Mouse (Mus musculus): ENCODE data around the gene Rpp30. TPM values are rescaled to one million over a fixed set of nuclear protein-coding genes. Genes with fewer than 3 reads are reported as not detected.

Rpp30 gene
- polyA plus RNA-seq, 1 experiment from 2014 or later, result 76.2 TPM

DNA sequence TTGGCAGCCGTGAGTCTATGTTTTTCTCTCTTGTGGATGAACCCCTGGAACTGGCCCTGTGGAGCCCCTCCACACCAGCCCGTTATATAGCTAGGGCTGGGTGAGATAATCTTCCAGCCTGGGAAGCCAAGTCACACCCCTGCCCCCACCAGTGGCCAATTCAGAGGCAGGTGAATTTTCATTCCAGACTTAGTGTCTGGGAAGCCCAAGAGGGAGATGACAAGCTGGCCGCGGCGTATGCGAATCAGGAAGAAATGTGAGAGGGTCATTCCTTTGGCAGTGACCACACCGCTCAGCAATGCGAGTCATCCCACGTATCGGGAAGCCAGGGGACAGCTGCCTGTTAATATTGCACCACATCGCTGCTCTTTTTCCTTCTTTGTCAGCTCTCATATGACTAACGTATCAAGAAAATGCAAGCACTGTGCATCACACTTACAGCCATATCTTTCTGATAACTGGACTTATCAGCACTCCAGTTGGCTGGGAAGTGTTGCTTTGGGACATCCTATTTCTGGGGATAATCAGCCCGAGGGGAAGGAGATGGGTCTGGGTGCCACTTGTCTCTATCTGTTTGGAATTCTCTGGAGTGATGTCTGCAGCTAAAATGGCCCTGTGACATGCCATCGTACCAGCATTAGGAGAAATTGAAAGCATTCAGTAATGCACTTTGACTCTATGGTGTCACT is 36.4 kb downstream of the Rpp30 start, which contains the start of gene Ankrd1:
Gene Ankrd1, minus strand, starts transcription at position 317 of the 689 bp plus-strand sequence.
- no peak within 1 kb of the TSS for H3K4me3 ChIP-seq (ENCODE audit: low read length)
- ATAC-seq (ENCODE audit: low read depth), result peak; percentile 41; the same call in 1 of the 2 replicates
- H3K4me2 ChIP-seq (ENCODE audit: low read depth, low read length), result no peak within 1 kb of the TSS
- peaks cover 11% of the 10 kb centered on the region; the same call in 1 of the 2 replicates for H3K4me1 ChIP-seq (replicated peaks; ENCODE audit: control insufficient read depth, insufficient read depth, low read length)
- 42% methylated on average over 14 of the region's 14 CpGs for WGBS
- peaks cover 3% of the 10 kb centered on the region; the same call in 1 of the 2 replicates for H3K9me3 ChIP-seq (ENCODE audit: control insufficient read depth, low read length)
- no peak within 1 kb of the TSS for H3K27ac ChIP-seq (ENCODE audit: low read length)
- H3K36me3 ChIP-seq (ENCODE audit: control insufficient read depth, insufficient read depth, low read length), result no peaks in the 10 kb centered on the region
- H3K27me3 ChIP-seq (ENCODE audit: control insufficient read depth, insufficient read depth, low read depth, low read length), result no peaks in the 10 kb centered on the region
- no peak within 1 kb of the TSS for H3K9ac ChIP-seq (ENCODE audit: low read length)

DNA sequence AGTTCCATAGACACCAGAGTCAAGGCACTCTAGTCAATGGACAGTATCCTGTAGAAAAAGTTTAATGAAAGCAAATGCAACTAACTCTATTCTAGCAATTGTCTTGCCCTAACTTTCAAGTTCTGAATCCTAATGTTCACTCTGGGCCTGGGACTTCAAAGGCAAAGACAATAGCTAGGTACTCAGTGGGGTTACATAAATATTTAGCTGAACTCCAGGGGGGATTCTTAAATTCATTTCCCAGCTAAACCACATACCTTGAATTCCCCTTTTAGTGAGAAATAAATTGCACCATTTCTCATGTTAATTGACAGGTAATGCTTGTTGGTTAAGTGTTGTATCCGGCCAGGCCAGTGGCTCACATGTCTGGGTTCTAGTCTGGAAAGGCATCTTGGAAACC is 40.7 kb downstream of the Rpp30 start:
- H3K4me2 ChIP-seq (ENCODE audit: low read depth, low read length), result no peak overlapping the region
- no peak overlapping the region for H3K4me3 ChIP-seq (ENCODE audit: low read length)
- no peaks in the 10 kb centered on the region for H3K27me3 ChIP-seq (ENCODE audit: control insufficient read depth, insufficient read depth, low read depth, low read length)
- H3K9me3 ChIP-seq (ENCODE audit: control insufficient read depth, low read length), result peaks cover 3% of the 10 kb centered on the region; the same call in 1 of the 2 replicates
- H3K27ac ChIP-seq (ENCODE audit: low read length), result no peak overlapping the region
- H3K4me1 ChIP-seq (replicated peaks; ENCODE audit: control insufficient read depth, insufficient read depth, low read length), result peaks cover 6% of the 10 kb centered on the region
- no peak for ATAC-seq (ENCODE audit: low read depth)
- WGBS, result 55% methylated on average over 1 of the region's 1 CpGs
- no peak overlapping the region for H3K9ac ChIP-seq (ENCODE audit: low read length)
- H3K36me3 ChIP-seq (ENCODE audit: control insufficient read depth, insufficient read depth, low read length), result no peaks in the 10 kb centered on the region

DNA sequence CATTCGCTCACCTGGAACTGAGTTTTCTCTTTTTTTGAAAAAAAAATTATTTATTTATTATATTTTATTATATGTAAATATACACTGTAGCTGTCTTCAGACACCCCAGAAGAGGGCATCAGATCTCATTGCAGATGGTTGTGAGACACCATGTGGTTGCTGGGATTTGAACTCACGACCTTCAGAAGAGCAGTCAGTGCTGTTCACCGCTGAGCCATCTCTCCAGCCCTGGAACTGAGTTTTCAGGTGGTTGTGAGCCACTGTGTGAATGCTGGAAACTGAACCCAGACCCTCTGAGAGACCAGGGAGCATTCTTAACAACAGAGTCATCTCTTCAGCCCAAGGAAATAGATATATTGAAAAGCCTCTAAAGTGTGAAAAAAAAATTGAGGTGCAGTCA is 44.9 kb downstream of the Rpp30 start:
- Histone ChIP-seq H3K9ac (ENCODE audit: low read length) (no peak overlapping the region), H3K4me3 (ENCODE audit: low read length) (no peak overlapping the region), H3K36me3 (ENCODE audit: control insufficient read depth, insufficient read depth, low read length) (no peaks in the 10 kb centered on the region), H3K27ac (ENCODE audit: low read length) (no peak overlapping the region), H3K4me2 (ENCODE audit: low read depth, low read length) (no peak overlapping the region), H3K4me1 (replicated peaks; ENCODE audit: control insufficient read depth, insufficient read depth, low read length) (peaks cover 8% of the 10 kb centered on the region), H3K9me3 (ENCODE audit: control insufficient read depth, low read length) (peaks cover under 1% of the 10 kb centered on the region; the same call in 1 of the 2 replicates), H3K27me3 (ENCODE audit: control insufficient read depth, insufficient read depth, low read depth, low read length) (no peaks in the 10 kb centered on the region)
- WGBS, result 96% methylated on average over 3 of the region's 3 CpGs
- no peak for ATAC-seq (ENCODE audit: low read depth)

DNA sequence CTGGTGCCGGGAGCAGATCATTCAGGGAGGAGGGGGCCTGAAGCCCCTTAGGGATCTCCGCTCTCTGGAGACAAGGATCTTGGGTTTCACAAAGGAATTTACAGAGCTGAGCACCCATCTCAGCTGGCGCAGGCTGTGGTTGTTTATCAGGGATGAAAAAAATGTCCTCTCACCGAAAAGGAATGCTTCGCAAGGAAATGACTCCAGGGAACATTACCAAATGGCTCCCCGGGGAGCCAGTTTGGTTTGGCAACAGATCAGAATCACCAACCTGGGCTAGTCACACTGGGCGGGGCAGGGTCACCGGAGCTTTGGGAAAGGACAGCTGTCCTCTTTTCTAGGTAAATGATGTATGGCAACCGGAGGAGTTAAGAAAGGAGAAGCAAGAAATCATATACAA is 45.7 kb downstream of the Rpp30 start:
- ATAC-seq (ENCODE audit: low read depth), result peak; percentile 37; the same call in 1 of the 2 replicates
- H3K4me3 ChIP-seq (ENCODE audit: low read length), result peak overlapping the region; percentile 28
- H3K9ac ChIP-seq (ENCODE audit: low read length), result peak overlapping the region; percentile 11
- no peaks in the 10 kb centered on the region for H3K36me3 ChIP-seq (ENCODE audit: control insufficient read depth, insufficient read depth, low read length)
- no peaks in the 10 kb centered on the region for H3K27me3 ChIP-seq (ENCODE audit: control insufficient read depth, insufficient read depth, low read depth, low read length)
- WGBS, result 10% methylated on average over 9 of the region's 9 CpGs
- H3K4me1 ChIP-seq (replicated peaks; ENCODE audit: control insufficient read depth, insufficient read depth, low read length), result peaks cover 8% of the 10 kb centered on the region
- peak overlapping the region; percentile 52 for H3K4me2 ChIP-seq (ENCODE audit: low read depth, low read length)
- peak overlapping the region; percentile 53 for H3K27ac ChIP-seq (ENCODE audit: low read length)
- H3K9me3 ChIP-seq (ENCODE audit: control insufficient read depth, low read length), result no peaks in the 10 kb centered on the region

DNA sequence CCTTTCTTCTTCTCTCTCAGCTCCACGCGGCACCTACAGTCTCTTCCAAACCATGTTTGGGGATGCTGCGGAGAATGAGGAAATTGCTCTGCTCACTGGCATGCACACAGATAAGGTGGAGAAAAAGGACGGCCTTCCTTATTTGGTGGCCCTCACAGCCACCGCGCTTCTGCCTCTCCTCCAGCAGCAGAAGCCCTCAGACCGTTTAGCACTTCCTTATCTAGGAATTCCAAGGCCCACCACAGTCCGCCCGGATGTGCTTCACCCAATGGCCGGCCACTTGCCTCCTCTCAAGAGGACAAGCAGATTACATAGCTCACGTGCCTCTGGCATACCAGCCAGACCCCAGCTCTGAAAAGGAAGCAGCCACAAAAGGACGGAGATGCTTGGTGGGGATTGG is 46.1 kb downstream of the Rpp30 start:
- peak; percentile 87 for ATAC-seq (ENCODE audit: low read depth)
- under 1% methylated on average over 12 of the region's 12 CpGs for WGBS
- Histone ChIP-seq H3K27ac (ENCODE audit: low read length) (peak overlapping the region; percentile 53), H3K4me1 (replicated peaks; ENCODE audit: control insufficient read depth, insufficient read depth, low read length) (peaks cover 8% of the 10 kb centered on the region), H3K4me2 (ENCODE audit: low read depth, low read length) (peak overlapping the region; percentile 52), H3K9ac (ENCODE audit: low read length) (no peak overlapping the region; the same call in 1 of the 2 replicates), H3K9me3 (ENCODE audit: control insufficient read depth, low read length) (no peaks in the 10 kb centered on the region), H3K4me3 (ENCODE audit: low read length) (peak overlapping the region; percentile 28), H3K27me3 (ENCODE audit: control insufficient read depth, insufficient read depth, low read depth, low read length) (no peaks in the 10 kb centered on the region), H3K36me3 (ENCODE audit: control insufficient read depth, insufficient read depth, low read length) (no peaks in the 10 kb centered on the region)

DNA sequence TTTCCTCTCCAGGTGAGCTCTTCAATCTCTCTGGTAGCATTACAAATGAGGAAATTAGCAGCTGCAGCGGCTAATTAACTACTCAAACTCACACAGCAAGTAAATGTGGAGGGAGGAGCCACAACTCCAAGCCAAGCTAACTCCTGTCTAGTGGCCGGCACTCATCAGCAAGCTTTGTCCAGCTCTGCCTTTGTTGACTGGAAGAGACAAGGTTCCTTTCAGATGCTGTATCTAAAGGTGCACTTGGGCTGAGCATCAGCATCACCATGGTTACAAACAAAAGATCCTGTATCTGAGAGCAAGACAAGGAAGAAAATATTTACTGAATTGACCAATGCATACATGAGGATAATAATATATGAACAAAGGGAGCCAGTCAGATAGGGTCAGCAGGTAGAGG is 46.7 kb downstream of the Rpp30 start:
- H3K9ac ChIP-seq (ENCODE audit: low read length), result no peak overlapping the region
- ATAC-seq (ENCODE audit: low read depth), result no peak
- no peak overlapping the region for H3K4me2 ChIP-seq (ENCODE audit: low read depth, low read length)
- no peaks in the 10 kb centered on the region for H3K9me3 ChIP-seq (ENCODE audit: control insufficient read depth, low read length)
- H3K4me3 ChIP-seq (ENCODE audit: low read length), result no peak overlapping the region
- H3K27me3 ChIP-seq (ENCODE audit: control insufficient read depth, insufficient read depth, low read depth, low read length), result no peaks in the 10 kb centered on the region
- WGBS, result 45% methylated on average over 2 of the region's 2 CpGs
- H3K4me1 ChIP-seq (replicated peaks; ENCODE audit: control insufficient read depth, insufficient read depth, low read length), result peaks cover 8% of the 10 kb centered on the region
- H3K36me3 ChIP-seq (ENCODE audit: control insufficient read depth, insufficient read depth, low read length), result no peaks in the 10 kb centered on the region
- no peak overlapping the region for H3K27ac ChIP-seq (ENCODE audit: low read length)

DNA sequence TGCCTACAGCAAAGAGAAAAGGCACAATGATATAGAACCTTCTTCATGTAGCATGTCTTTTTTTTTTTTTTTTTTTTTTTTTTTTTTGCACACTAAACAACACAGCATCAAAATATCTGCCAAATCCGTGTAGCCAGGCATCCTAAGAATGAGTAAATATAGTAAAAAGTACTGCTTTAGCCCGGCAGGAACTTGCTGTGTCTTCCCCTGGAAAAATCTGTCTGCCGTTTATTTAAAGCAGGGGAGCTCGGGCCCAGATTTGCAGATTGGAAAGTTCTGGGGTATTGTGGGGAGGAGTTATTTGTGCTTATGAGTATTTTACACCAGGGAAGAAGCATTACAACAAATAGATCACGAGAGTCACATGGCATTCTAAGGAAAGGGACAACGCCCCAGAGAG is 48.5 kb downstream of the Rpp30 start:
- 32% methylated on average over 6 of the region's 6 CpGs for WGBS
- Histone ChIP-seq H3K27ac (ENCODE audit: low read length) (no peak overlapping the region), H3K9ac (ENCODE audit: low read length) (no peak overlapping the region), H3K27me3 (ENCODE audit: control insufficient read depth, insufficient read depth, low read depth, low read length) (no peaks in the 10 kb centered on the region), H3K4me2 (ENCODE audit: low read depth, low read length) (no peak overlapping the region), H3K9me3 (ENCODE audit: control insufficient read depth, low read length) (no peaks in the 10 kb centered on the region), H3K4me1 (replicated peaks; ENCODE audit: control insufficient read depth, insufficient read depth, low read length) (peaks cover 8% of the 10 kb centered on the region), H3K36me3 (ENCODE audit: control insufficient read depth, insufficient read depth, low read length) (no peaks in the 10 kb centered on the region), H3K4me3 (ENCODE audit: low read length) (no peak overlapping the region)
- ATAC-seq (ENCODE audit: low read depth), result no peak

DNA sequence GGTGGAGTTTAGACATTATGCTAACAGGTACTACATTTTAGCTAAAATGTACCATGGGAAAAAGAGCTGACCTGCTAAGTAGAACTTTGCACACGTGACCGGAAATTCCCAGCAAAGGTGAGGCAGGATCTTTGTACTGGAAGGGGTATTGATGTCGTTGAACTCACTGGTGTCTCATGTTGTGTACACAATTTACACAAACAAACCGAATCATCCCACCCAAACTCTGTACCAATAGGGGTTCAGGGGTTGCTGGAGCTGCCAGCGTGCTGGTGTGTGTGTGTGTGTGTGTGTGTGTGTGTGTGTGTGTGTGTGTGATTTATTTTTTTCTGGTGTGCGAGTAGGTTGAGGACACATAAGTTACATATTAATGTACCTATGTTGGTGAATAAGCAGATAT is 49.5 kb downstream of the Rpp30 start:
- 75% methylated on average over 6 of the region's 6 CpGs for WGBS
- H3K4me3 ChIP-seq (ENCODE audit: low read length), result no peak overlapping the region
- H3K9ac ChIP-seq (ENCODE audit: low read length), result no peak overlapping the region
- H3K36me3 ChIP-seq (ENCODE audit: control insufficient read depth, insufficient read depth, low read length), result no peaks in the 10 kb centered on the region
- no peak for ATAC-seq (ENCODE audit: low read depth)
- H3K9me3 ChIP-seq (ENCODE audit: control insufficient read depth, low read length), result no peaks in the 10 kb centered on the region
- H3K4me1 ChIP-seq (replicated peaks; ENCODE audit: control insufficient read depth, insufficient read depth, low read length), result peaks cover 8% of the 10 kb centered on the region
- no peak overlapping the region for H3K27ac ChIP-seq (ENCODE audit: low read length)
- no peaks in the 10 kb centered on the region for H3K27me3 ChIP-seq (ENCODE audit: control insufficient read depth, insufficient read depth, low read depth, low read length)
- no peak overlapping the region for H3K4me2 ChIP-seq (ENCODE audit: low read depth, low read length)

DNA sequence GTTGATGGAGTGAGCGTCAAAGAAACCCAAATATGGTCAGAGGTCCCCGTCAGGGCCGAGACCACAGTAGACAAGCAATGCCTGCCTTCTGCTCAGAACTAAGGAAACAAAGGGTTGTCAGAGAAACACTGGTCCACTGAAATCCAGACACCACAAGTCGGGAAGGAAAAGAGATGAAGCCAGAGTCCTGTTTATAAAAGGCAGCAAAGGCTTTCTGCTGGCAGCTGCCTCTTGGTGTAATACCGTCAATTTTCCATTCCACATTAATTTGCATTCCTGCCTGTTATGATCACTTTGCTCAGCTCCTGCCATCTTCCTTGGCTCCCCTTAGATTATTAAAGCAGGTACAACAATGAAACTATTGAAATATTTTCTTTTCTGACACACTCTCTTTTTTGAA is 50.2 kb downstream of the Rpp30 start:
- no peak overlapping the region for H3K9ac ChIP-seq (ENCODE audit: low read length)
- no peak overlapping the region for H3K27ac ChIP-seq (ENCODE audit: low read length)
- H3K36me3 ChIP-seq (ENCODE audit: control insufficient read depth, insufficient read depth, low read length), result no peaks in the 10 kb centered on the region
- no peak overlapping the region for H3K4me2 ChIP-seq (ENCODE audit: low read depth, low read length)
- H3K27me3 ChIP-seq (ENCODE audit: control insufficient read depth, insufficient read depth, low read depth, low read length), result no peaks in the 10 kb centered on the region
- no peak for ATAC-seq (ENCODE audit: low read depth)
- no peaks in the 10 kb centered on the region for H3K9me3 ChIP-seq (ENCODE audit: control insufficient read depth, low read length)
- no peak overlapping the region for H3K4me3 ChIP-seq (ENCODE audit: low read length)
- 23% methylated on average over 5 of the region's 5 CpGs for WGBS
- H3K4me1 ChIP-seq (replicated peaks; ENCODE audit: control insufficient read depth, insufficient read depth, low read length), result peaks cover 8% of the 10 kb centered on the region

All from lung, embryonic 16.5 days (tissue).